Mouse (Mus musculus) kidney, postnatal 0 days (tissue): ENCODE results near the gene Itih4. TPM values are rescaled to one million over a fixed set of nuclear protein-coding genes. Genes with fewer than 3 reads are reported as not detected.

Experiments used
- ATAC-seq: fragments of 200-750 bp; cut with Nextera tagmentation; replicated peaks from 2 replicates; pipeline ENCODE4 v1.8.0; 2017; ENCODE audit warnings: low read depth, moderate number of reproducible peaks, moderate TSS enrichment, moderate library complexity; ENCODE audit not compliant: low FRiP score
- DNase-seq: peaks from one replicate; pipeline ENCODE4 v3.0.0-alpha.2; 2016; ENCODE audit warnings: low spot score
- H3K27ac ChIP-seq: fragments of 300-500 bp; sonication (generic); 2 replicates; pipeline ENCODE4 v1.5.1; 2014; ENCODE audit warnings: mild to moderate bottlenecking
- H3K27me3 ChIP-seq: fragments of 300-500 bp; sonication (generic); 2 replicates; pipeline ENCODE4 v1.6.1; 2014; ENCODE audit warnings: low read length, mixed read lengths; ENCODE audit not compliant: insufficient read depth
- H3K36me3 ChIP-seq: fragments of 300-500 bp; sonication (generic); 2 replicates; pipeline ENCODE4 v1.6.1; 2014; ENCODE audit warnings: low read length, mixed read lengths; ENCODE audit not compliant: insufficient read depth
- H3K4me1 ChIP-seq: fragments of 300-500 bp; sonication (generic); replicated peaks from 2 replicates; pipeline ENCODE4 v1.6.1; 2014; ENCODE audit warnings: antibody characterized with exemption, low read length, mixed read lengths; ENCODE audit not compliant: insufficient read depth
- H3K4me2 ChIP-seq: fragments of 300-500 bp; sonication (generic); 2 replicates; pipeline ENCODE4 v1.6.1; 2014; ENCODE audit warnings: mild to moderate bottlenecking, low read length, moderate library complexity, mixed read lengths
- H3K4me3 ChIP-seq: fragments of 300-500 bp; sonication (generic); replicated peaks from 2 replicates; pipeline ENCODE4 v1.5.1; 2014; ENCODE audit warnings: low read depth, low read length
- H3K9ac ChIP-seq: fragments of 300-500 bp; sonication (generic); 2 replicates; pipeline ENCODE4 v1.6.1; 2014; ENCODE audit warnings: low read depth, low read length
- H3K9me3 ChIP-seq: fragments of 300-500 bp; sonication (generic); replicated peaks from 2 replicates; pipeline ENCODE4 v1.6.1; 2016; ENCODE audit warnings: low read length, inconsistent platforms, mixed read lengths
- CTCF ChIP-seq: IDR thresholded peaks from 2 replicates; pipeline ENCODE4 v1.5.1; 2016; ENCODE audit warnings: antibody characterized with exemption, low read depth, mild to moderate bottlenecking, moderate library complexity
- WGBS: fragments of 180-500 bp; shearing (Covaris S2); extraction: QIAGEN DNeasy Blood & Tissue Kit; methylation state at CpG from one replicate; pipeline ENCODE4 v1.1.7; 2014; 5-methylcytosine and 5-hydroxymethylcytosine counted together
- polyA plus RNA-seq: library from polyadenylated mRNA; unstranded; fragments of >200 nt; fragmentation: Nextera tagmentation; extraction: Ambion mirVana; gene quantifications from 2 replicates; pipeline ENCODE4 v1.2.1, GENCODE M21; 2015

Gene Itih4
- polyA plus RNA-seq, 1 experiment from 2014 or later, result 0.17 TPM

GRCm38 (mm10) chr14:30943860-30944674, 57.8 kb downstream of the Itih4 start:
- peak; percentile 66 for DNase-seq
- 67% methylated on average over 11 of the region's 11 CpGs for WGBS
- Histone ChIP-seq H3K9me3 (no peaks in the 10 kb centered on the region), H3K27me3 (no peaks in the 10 kb centered on the region), H3K9ac (no peak overlapping the region), H3K4me3 (no peak overlapping the region), H3K27ac (no peak overlapping the region), H3K4me1 (no peaks in the 10 kb centered on the region), H3K4me2 (no peak overlapping the region), H3K36me3 (no peaks in the 10 kb centered on the region)
- TF ChIP-seq CTCF, result peak; percentile 84
- peak; percentile 40; the same call in 1 of the 2 replicates for ATAC-seq

DNA sequence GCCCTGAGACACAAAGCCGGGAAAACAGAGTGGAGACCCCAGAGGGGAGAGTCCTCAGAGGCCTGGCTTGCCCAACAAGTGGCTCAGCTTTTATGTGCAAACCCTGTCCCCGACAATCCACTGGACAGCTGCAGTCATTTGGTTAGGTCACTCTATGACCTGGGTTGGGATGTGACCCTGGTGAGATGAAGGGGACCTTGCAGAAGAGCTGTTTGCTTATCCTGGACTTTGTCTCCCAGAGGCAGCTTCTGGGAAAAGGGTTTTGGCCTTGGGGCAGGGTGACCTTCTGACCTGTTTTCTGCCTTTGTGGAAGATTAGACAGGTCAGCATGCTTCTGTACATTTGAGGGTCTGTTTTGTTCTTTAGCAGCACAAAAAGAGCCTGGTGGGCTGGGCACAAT, 58.5 kb downstream of the Itih4 start:
- WGBS, result 73% methylated on average over 2 of the region's 2 CpGs
- no peak for ATAC-seq
- Histone ChIP-seq H3K36me3 (no peaks in the 10 kb centered on the region), H3K27me3 (no peaks in the 10 kb centered on the region), H3K4me1 (no peaks in the 10 kb centered on the region), H3K27ac (no peak overlapping the region), H3K9me3 (no peaks in the 10 kb centered on the region), H3K4me3 (no peak overlapping the region), H3K9ac (no peak overlapping the region), H3K4me2 (no peak overlapping the region)
- TF ChIP-seq CTCF, result no peak
- no peak for DNase-seq

- no peak for ATAC-seq
- TF ChIP-seq CTCF, result no peak
- no peaks in the 10 kb centered on the region for H3K9me3 ChIP-seq
- no peak overlapping the region for H3K27ac ChIP-seq
- 93% methylated on average over 10 of the region's 10 CpGs for WGBS
- H3K4me2 ChIP-seq, result no peak overlapping the region
- H3K36me3 ChIP-seq, result no peaks in the 10 kb centered on the region
- DNase-seq, result no peak
- H3K4me1 ChIP-seq, result peaks cover 7% of the 10 kb centered on the region; the same call in 1 of the 2 replicates
- H3K4me3 ChIP-seq, result no peak overlapping the region
- H3K9ac ChIP-seq, result no peak overlapping the region
- no peaks in the 10 kb centered on the region for H3K27me3 ChIP-seq
Observed at GRCm38 (mm10) chr14:30949986-30950385, 63.7 kb downstream of the Itih4 start.

DNA sequence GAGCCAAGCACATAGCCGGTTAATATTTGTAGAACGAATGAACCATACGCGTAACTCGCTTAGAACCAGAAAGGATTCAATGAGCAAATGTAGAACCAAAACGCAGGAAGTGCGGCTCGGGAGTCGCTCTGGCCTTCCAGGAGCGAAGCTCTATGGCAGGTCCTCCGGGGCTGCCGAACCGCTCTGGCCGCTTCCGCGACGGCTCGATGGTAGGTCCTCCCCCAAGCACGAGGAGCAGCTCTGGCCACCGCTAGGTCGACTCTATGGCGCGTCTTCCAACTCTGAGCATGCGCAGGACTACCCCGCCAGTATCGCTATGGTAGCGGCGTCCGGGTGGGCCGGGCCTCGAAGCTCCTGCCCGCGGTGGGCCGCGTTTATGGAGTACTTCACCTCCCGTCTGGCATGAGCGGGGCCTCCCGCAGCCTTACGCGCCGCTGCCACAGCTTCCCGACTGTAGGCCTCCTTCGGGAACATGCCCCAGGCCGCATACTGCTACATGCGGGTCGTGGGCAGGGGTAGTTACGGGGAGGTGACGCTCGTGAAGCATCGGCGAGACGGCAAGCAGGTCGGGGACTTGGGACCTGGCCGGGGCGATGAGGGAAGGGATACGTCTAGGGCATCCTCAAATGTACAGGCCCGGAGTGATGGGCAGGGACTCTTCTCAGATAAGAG, 65.0 kb downstream of the Itih4 start, which contains the start of gene Nek4:
Gene Nek4, plus strand, starts transcription at position 224 of the 672 bp plus-strand sequence.
- peak; percentile 99 for DNase-seq
- peaks cover 7% of the 10 kb centered on the region; the same call in 1 of the 2 replicates for H3K4me1 ChIP-seq
- no peaks in the 10 kb centered on the region for H3K27me3 ChIP-seq
- WGBS, result under 1% methylated on average over 57 of the region's 57 CpGs
- no peaks in the 10 kb centered on the region for H3K9me3 ChIP-seq
- H3K9ac ChIP-seq, result peak within 1 kb of the TSS; percentile 81
- peak within 1 kb of the TSS; percentile 62; the same call in 1 of the 2 replicates for H3K27ac ChIP-seq
- ATAC-seq, result peak; percentile 97
- peak within 1 kb of the TSS; percentile 81 for H3K4me3 ChIP-seq
- H3K4me2 ChIP-seq, result peak within 1 kb of the TSS; percentile 87
- no peaks in the 10 kb centered on the region for H3K36me3 ChIP-seq
- TF ChIP-seq CTCF, result peak; percentile 44

Other genes with a start within 250 kb of the Itih4 start
- gene Rft1, start 232.1 kb upstream of the Itih4 start, polyA plus RNA-seq, result 14.0 and 17.1 TPM in 2 replicates
- 10.9 and 12.0 TPM in 2 replicates for gene Sfmbt1, start 171.6 kb upstream of the Itih4 start, polyA plus RNA-seq
- gene Tmem110, start 60.9 kb upstream of the Itih4 start, polyA plus RNA-seq, result 22.6 and 23.4 TPM in 2 replicates
- 6.6 and 8.1 TPM in 2 replicates for gene Mustn1, start 7.3 kb upstream of the Itih4 start, polyA plus RNA-seq
- gene Itih3, start 37.3 kb downstream of the Itih4 start, polyA plus RNA-seq, result 0.53 and 0.75 TPM in 2 replicates
- gene Itih1, start 56.8 kb downstream of the Itih4 start, polyA plus RNA-seq, result 0.34 and 0.41 TPM in 2 replicates
- gene Nek4, start 64.9 kb downstream of the Itih4 start, polyA plus RNA-seq, result 8.7 and 10.5 TPM in 2 replicates
- 63.2 and 64.3 TPM in 2 replicates for gene Glt8d1, start 114.9 kb downstream of the Itih4 start, polyA plus RNA-seq
- gene Spcs1, start 115.2 kb downstream of the Itih4 start, polyA plus RNA-seq, result 541 and 596 TPM in 2 replicates
- 67.3 and 75.8 TPM in 2 replicates for gene Pbrm1, start 132.7 kb downstream of the Itih4 start, polyA plus RNA-seq
- gene Gnl3, start 132.7 kb downstream of the Itih4 start, polyA plus RNA-seq, result 96.3 and 99.5 TPM in 2 replicates
- 210 and 212 TPM in 2 replicates for gene Smim4, start 242.5 kb downstream of the Itih4 start, polyA plus RNA-seq
- 201 and 204 TPM in 2 replicates for gene Nt5dc2, start 244.6 kb downstream of the Itih4 start, polyA plus RNA-seq